Mouse (Mus musculus): ENCODE measurements around the gene Olfr620. TPM values are rescaled to one million over a fixed set of nuclear protein-coding genes. Genes with fewer than 3 reads are reported as not detected.

Olfr620 gene
- total RNA-seq (2015): not detected in 2 replicates
- not detected in 2 replicates for total RNA-seq (2017)

GRCm38 (mm10) chr7:103612434-103612833 lies at the start of gene Olfr620:
Gene Olfr620 (minus strand): TSS chr7:103612534.
- ATAC-seq (replicated peaks; ENCODE audit: poor library complexity): no peak

GRCm38 (mm10) chr7:103644070-103644469 lies 31.7 kb upstream of the Olfr620 start:
- no peak for ATAC-seq (replicated peaks; ENCODE audit: poor library complexity)

- no peak for ATAC-seq (replicated peaks; ENCODE audit: poor library complexity)
Observed at GRCm38 (mm10) chr7:103642602-103643001, 30.3 kb upstream of the Olfr620 start, which contains the start of gene Olfr622. Gene Olfr622 (minus strand): TSS chr7:103642702.

- ATAC-seq (replicated peaks; ENCODE audit: poor library complexity): no peak
Observed at GRCm38 (mm10) chr7:103636795-103637194, 24.5 kb upstream of the Olfr620 start.

- ATAC-seq (replicated peaks; ENCODE audit: poor library complexity): peak; percentile 50; the same call in 1 of the 2 replicates
Observed at GRCm38 (mm10) chr7:103607425-103607824, 4.9 kb downstream of the Olfr620 start.

- ATAC-seq (replicated peaks; ENCODE audit: poor library complexity): no peak
Observed at GRCm38 (mm10) chr7:103600275-103600674, 12.1 kb downstream of the Olfr620 start, which contains the start of gene Olfr619. Gene Olfr619 (plus strand): TSS chr7:103600575.

- no peak for ATAC-seq (replicated peaks; ENCODE audit: poor library complexity)
Observed at GRCm38 (mm10) chr7:103589803-103590202, 22.5 kb downstream of the Olfr620 start, which contains the start of gene Olfr618. Gene Olfr618 (plus strand): TSS chr7:103590103.

- no peak for ATAC-seq (replicated peaks; ENCODE audit: poor library complexity)
Observed at GRCm38 (mm10) chr7:103572761-103573160, 39.6 kb downstream of the Olfr620 start, which contains the start of gene Olfr617. Gene Olfr617 (plus strand): TSS chr7:103573061.

GRCm38 (mm10) chr7:103569043-103569442 lies 43.3 kb downstream of the Olfr620 start, which contains the start of gene Olfr616:
Gene Olfr616 (minus strand): TSS chr7:103569143.
- no peak for ATAC-seq (replicated peaks; ENCODE audit: poor library complexity)

GRCm38 (mm10) chr7:103555779-103556178 lies 56.6 kb downstream of the Olfr620 start, which contains the start of gene Olfr615:
Gene Olfr615 (plus strand): TSS chr7:103556079.
- no peak for ATAC-seq (replicated peaks; ENCODE audit: poor library complexity)

Other genes with a start within 250 kb of the Olfr620 start
Only the 30 nearest of the 33 such genes appear.
- gene Olfr603, start 226.4 kb downstream of the Olfr620 start, total RNA-seq (2015): not detected in 2 replicates
- gene Olfr603, start 226.4 kb downstream of the Olfr620 start, total RNA-seq (2017): not detected in 2 replicates
- not detected in 2 replicates for gene Usp17lc, start 197.5 kb downstream of the Olfr620 start, total RNA-seq (2015)
- not detected in 2 replicates for gene Usp17lc, start 197.5 kb downstream of the Olfr620 start, total RNA-seq (2017)
- gene Olfr605, start 167.1 kb downstream of the Olfr620 start, total RNA-seq (2015): not detected in 2 replicates
- not detected in 2 replicates for gene Olfr605, start 167.1 kb downstream of the Olfr620 start, total RNA-seq (2017)
- not detected in 2 replicates for gene Olfr606, start 163.5 kb downstream of the Olfr620 start, total RNA-seq (2015)
- not detected in 2 replicates for gene Olfr606, start 163.5 kb downstream of the Olfr620 start, total RNA-seq (2017)
- gene Olfr607, start 148.4 kb downstream of the Olfr620 start, total RNA-seq (2015): not detected in 2 replicates
- not detected in 2 replicates for gene Olfr607, start 148.4 kb downstream of the Olfr620 start, total RNA-seq (2017)
- not detected in 2 replicates for gene Olfr608, start 142.7 kb downstream of the Olfr620 start, total RNA-seq (2015)
- gene Olfr608, start 142.7 kb downstream of the Olfr620 start, total RNA-seq (2017): not detected in 2 replicates
- gene Olfr609, start 114.5 kb downstream of the Olfr620 start, total RNA-seq (2015): not detected in 2 replicates
- not detected in 2 replicates for gene Olfr609, start 114.5 kb downstream of the Olfr620 start, total RNA-seq (2017)
- not detected in 2 replicates for gene Olfr610, start 100.4 kb downstream of the Olfr620 start, total RNA-seq (2015)
- gene Olfr610, start 100.4 kb downstream of the Olfr620 start, total RNA-seq (2017): not detected in 2 replicates
- not detected in 2 replicates for gene Olfr611, start 91.7 kb downstream of the Olfr620 start, total RNA-seq (2015)
- gene Olfr611, start 91.7 kb downstream of the Olfr620 start, total RNA-seq (2017): not detected in 2 replicates
- not detected in 2 replicates for gene Olfr612, start 69.8 kb downstream of the Olfr620 start, total RNA-seq (2015)
- not detected in 2 replicates for gene Olfr612, start 69.8 kb downstream of the Olfr620 start, total RNA-seq (2017)
- gene Olfr613, start 64.5 kb downstream of the Olfr620 start, total RNA-seq (2015): not detected in 2 replicates
- gene Olfr613, start 64.5 kb downstream of the Olfr620 start, total RNA-seq (2017): not detected in 2 replicates
- gene Olfr615, start 56.5 kb downstream of the Olfr620 start, total RNA-seq (2015): not detected in 2 replicates
- not detected in 2 replicates for gene Olfr615, start 56.5 kb downstream of the Olfr620 start, total RNA-seq (2017)
- gene Olfr616, start 43.4 kb downstream of the Olfr620 start, total RNA-seq (2015): not detected in 2 replicates
- gene Olfr616, start 43.4 kb downstream of the Olfr620 start, total RNA-seq (2017): not detected in 2 replicates
- not detected in 2 replicates for gene Olfr617, start 39.5 kb downstream of the Olfr620 start, total RNA-seq (2015)
- gene Olfr617, start 39.5 kb downstream of the Olfr620 start, total RNA-seq (2017): not detected in 2 replicates
- not detected in 2 replicates for gene Olfr618, start 22.4 kb downstream of the Olfr620 start, total RNA-seq (2015)
- gene Olfr618, start 22.4 kb downstream of the Olfr620 start, total RNA-seq (2017): not detected in 2 replicates
- not detected in 2 replicates for gene Olfr619, start 12.0 kb downstream of the Olfr620 start, total RNA-seq (2015)
- gene Olfr619, start 12.0 kb downstream of the Olfr620 start, total RNA-seq (2017): not detected in 2 replicates
- gene Olfr622, start 30.2 kb upstream of the Olfr620 start, total RNA-seq (2015): not detected in 2 replicates
- not detected in 2 replicates for gene Olfr622, start 30.2 kb upstream of the Olfr620 start, total RNA-seq (2017)
- not detected in 2 replicates for gene Olfr623, start 51.2 kb upstream of the Olfr620 start, total RNA-seq (2015)
- gene Olfr623, start 51.2 kb upstream of the Olfr620 start, total RNA-seq (2017): not detected in 2 replicates
- 0.02 TPM in 1 of 2 replicates, not detected in the other for gene Olfr624, start 58.7 kb upstream of the Olfr620 start, total RNA-seq (2015)
- 0.12 TPM in 1 of 2 replicates, not detected in the other for gene Olfr624, start 58.7 kb upstream of the Olfr620 start, total RNA-seq (2017)
- not detected in 2 replicates for gene Olfr625-ps1, start 70.2 kb upstream of the Olfr620 start, total RNA-seq (2015)
- not detected in 2 replicates for gene Olfr625-ps1, start 70.2 kb upstream of the Olfr620 start, total RNA-seq (2017)
- not detected in 2 replicates for gene Olfr243, start 102.1 kb upstream of the Olfr620 start, total RNA-seq (2015)
- gene Olfr243, start 102.1 kb upstream of the Olfr620 start, total RNA-seq (2017): not detected in 2 replicates
- gene Olfr628, start 117.8 kb upstream of the Olfr620 start, total RNA-seq (2015): not detected in 2 replicates
- not detected in 2 replicates for gene Olfr628, start 117.8 kb upstream of the Olfr620 start, total RNA-seq (2017)
- not detected in 2 replicates for gene Olfr629, start 132.4 kb upstream of the Olfr620 start, total RNA-seq (2015)
- not detected in 2 replicates for gene Olfr629, start 132.4 kb upstream of the Olfr620 start, total RNA-seq (2017)
- not detected in 2 replicates for gene Olfr630, start 144.8 kb upstream of the Olfr620 start, total RNA-seq (2015)
- gene Olfr630, start 144.8 kb upstream of the Olfr620 start, total RNA-seq (2017): not detected in 2 replicates
- gene Olfr69, start 159.1 kb upstream of the Olfr620 start, total RNA-seq (2015): not detected in 2 replicates
- not detected in 2 replicates for gene Olfr69, start 159.1 kb upstream of the Olfr620 start, total RNA-seq (2017)
- not detected in 2 replicates for gene Olfr68, start 167.2 kb upstream of the Olfr620 start, total RNA-seq (2015)
- not detected in 2 replicates for gene Olfr68, start 167.2 kb upstream of the Olfr620 start, total RNA-seq (2017)
- gene Olfr67, start 179.3 kb upstream of the Olfr620 start, total RNA-seq (2015): not detected in 2 replicates
- not detected in 2 replicates for gene Olfr67, start 179.3 kb upstream of the Olfr620 start, total RNA-seq (2017)
- 16.9 and 36.5 TPM in 2 replicates for gene Hbb-bt, start 201.5 kb upstream of the Olfr620 start, total RNA-seq (2015)
- 0.71 and 3.5 TPM in 2 replicates for gene Hbb-bt, start 201.5 kb upstream of the Olfr620 start, total RNA-seq (2017)
- gene Hbb-bs, start 215.6 kb upstream of the Olfr620 start, total RNA-seq (2015): 25.1 and 66.9 TPM in 2 replicates
- gene Hbb-bs, start 215.6 kb upstream of the Olfr620 start, total RNA-seq (2017): 7.5 and 24.0 TPM in 2 replicates
- gene Hbb-bh2, start 228.0 kb upstream of the Olfr620 start, total RNA-seq (2015): not detected in 2 replicates
- not detected in 2 replicates for gene Hbb-bh2, start 228.0 kb upstream of the Olfr620 start, total RNA-seq (2017)

All from megakaryocyte progenitor cell, adult 5-6 weeks (primary cell).